Mouse (Mus musculus) cerebellum, adult 18-20 months (tissue): ENCODE measurements around the gene Mpi.

Source experiments
- DNase-seq, 2 experiments: peaks; one replicate each; pipeline ENCODE4 v3.0.0; 2021

Gene Mpi

GRCm38 (mm10) chr9:57552139-57552887 lies at the start of gene Mpi:
Gene Mpi, minus strand, starts transcription at chr9:57552763.
- DNase-seq, result peak; percentile 80 to 84

GRCm38 (mm10) chr9:57602098-57602497 lies 49.5 kb upstream of the Mpi start:
- DNase-seq, result no peak

GRCm38 (mm10) chr9:57601353-57601706 lies 48.8 kb upstream of the Mpi start:
- peak in 1 of 2 experiments; percentile 45 for DNase-seq

GRCm38 (mm10) chr9:57600620-57601352 lies 48.2 kb upstream of the Mpi start:
- no peak for DNase-seq

GRCm38 (mm10) chr9:57598851-57599563 lies 46.4 kb upstream of the Mpi start:
- no peak for DNase-seq

- DNase-seq, result no peak
These were observed 45.4 kb upstream of the Mpi start for GRCm38 (mm10) chr9:57597929-57598382.

- DNase-seq, result no peak
These were observed 44.7 kb upstream of the Mpi start for GRCm38 (mm10) chr9:57597265-57597664.

GRCm38 (mm10) chr9:57594174-57594509 lies 41.6 kb upstream of the Mpi start:
- no peak for DNase-seq

- DNase-seq, result no peak
These were observed 41.1 kb upstream of the Mpi start for GRCm38 (mm10) chr9:57593454-57594173.

GRCm38 (mm10) chr9:57590726-57591125 lies 38.2 kb upstream of the Mpi start:
- DNase-seq, result no peak

- peak; percentile 79 to 82 for DNase-seq
These were observed 36.9 kb upstream of the Mpi start, which contains the start of gene Ulk3 for GRCm38 (mm10) chr9:57589224-57590126. Gene Ulk3, plus strand, starts transcription at chr9:57589452.

GRCm38 (mm10) chr9:57584991-57585390 lies 32.4 kb upstream of the Mpi start:
- DNase-seq, result no peak

GRCm38 (mm10) chr9:57577144-57577849 lies 24.7 kb upstream of the Mpi start:
- no peak for DNase-seq

- no peak for DNase-seq
These were observed 23.0 kb upstream of the Mpi start for GRCm38 (mm10) chr9:57575577-57575976.

- no peak for DNase-seq
These were observed 21.8 kb upstream of the Mpi start for GRCm38 (mm10) chr9:57574397-57574796.

- DNase-seq, result no peak
These were observed 15.9 kb upstream of the Mpi start for GRCm38 (mm10) chr9:57568500-57568899.

GRCm38 (mm10) chr9:57566846-57567245 lies 14.3 kb upstream of the Mpi start:
- DNase-seq, result no peak

- no peak for DNase-seq
These were observed 13.2 kb upstream of the Mpi start for GRCm38 (mm10) chr9:57565741-57566221.

GRCm38 (mm10) chr9:57564609-57565008 lies 12.0 kb upstream of the Mpi start:
- DNase-seq, result no peak

GRCm38 (mm10) chr9:57562896-57563372 lies 10.4 kb upstream of the Mpi start:
- DNase-seq, result no peak

- DNase-seq, result no peak
These were observed 9.1 kb upstream of the Mpi start for GRCm38 (mm10) chr9:57561711-57562099.
